Mouse (Mus musculus) heart, postnatal 0 days (tissue): ENCODE measurements around the gene Slc47a2. TPM values are rescaled to one million over a fixed set of nuclear protein-coding genes. Genes with fewer than 3 reads are reported as not detected.
"Not testable (repeated sequence)": the region's sequence is repeated elsewhere in the genome, so short reads cannot be mapped to it uniquely, and the experiment has no call there.

Experiments used
- ATAC-seq: fragments of 200-750 bp; cut with Nextera tagmentation; 2 replicates; pipeline ENCODE4 v1.8.0; 2017; ENCODE audit warnings: low read depth, moderate number of reproducible peaks, moderate library complexity; ENCODE audit not compliant: insufficient read depth
- DNase-seq: peaks from one replicate; pipeline ENCODE4 v3.0.0-alpha.2; 2016; ENCODE audit warnings: low spot score
- H3K27ac ChIP-seq: fragments of 300-500 bp; sonication (generic); 2 replicates; pipeline ENCODE4 v1.5.1; 2014; ENCODE audit warnings: low read depth, mild to moderate bottlenecking
- H3K27me3 ChIP-seq: fragments of 300-500 bp; sonication (generic); 2 replicates; pipeline ENCODE4 v1.6.1; 2014; ENCODE audit warnings: low read length, mixed read lengths; ENCODE audit not compliant: control insufficient read depth, insufficient read depth
- H3K36me3 ChIP-seq: fragments of 300-500 bp; sonication (generic); replicated peaks from 2 replicates; pipeline ENCODE4 v1.6.1; 2014; ENCODE audit warnings: low read length, mixed read lengths; ENCODE audit not compliant: control insufficient read depth, insufficient read depth
- H3K4me1 ChIP-seq: fragments of 300-500 bp; sonication (generic); 2 replicates; pipeline ENCODE4 v1.6.1; 2014; ENCODE audit warnings: antibody characterized with exemption; ENCODE audit not compliant: control insufficient read depth, insufficient read depth
- H3K4me2 ChIP-seq: fragments of 300-500 bp; sonication (generic); 2 replicates; pipeline ENCODE4 v1.6.1; 2014; ENCODE audit warnings: low read depth, mild to moderate bottlenecking, low read length, moderate library complexity
- H3K4me3 ChIP-seq: fragments of 300-500 bp; sonication (generic); 2 replicates; pipeline ENCODE4 v1.5.1; 2014; ENCODE audit warnings: low read depth, low read length
- H3K9ac ChIP-seq: fragments of 300-500 bp; sonication (generic); replicated peaks from 2 replicates; pipeline ENCODE4 v1.6.1; 2014; ENCODE audit warnings: low read depth, low read length, mixed read lengths
- H3K9me3 ChIP-seq: fragments of 300-500 bp; sonication (generic); replicated peaks from 2 replicates; pipeline ENCODE4 v1.6.1; 2016; ENCODE audit warnings: low read length; ENCODE audit not compliant: control insufficient read depth
- CTCF ChIP-seq: IDR thresholded peaks from 2 replicates; pipeline ENCODE4 v1.5.1; 2016; ENCODE audit warnings: antibody characterized with exemption, control low read depth, low read depth
- EP300 ChIP-seq: IDR thresholded peaks from 2 replicates; pipeline ENCODE4 v1.6.1; 2016; ENCODE audit warnings: antibody characterized with exemption, low read depth
- WGBS: fragments of 180-500 bp; shearing (Covaris S2); extraction: QIAGEN DNeasy Blood & Tissue Kit; methylation state at CpG from one replicate; pipeline ENCODE4 v1.1.7; 2014; 5-methylcytosine and 5-hydroxymethylcytosine counted together
- polyA plus RNA-seq: library from polyadenylated mRNA; unstranded; fragments of >200 nt; fragmentation: Nextera tagmentation; extraction: Ambion mirVana; gene quantifications from 2 replicates; pipeline ENCODE4 v1.2.1, GENCODE M21; 2015
- total RNA-seq: library from RNA; depleted of rRNA; stranded (reverse); fragments of >200 nt; gene quantifications from 2 replicates; pipeline ENCODE4 v1.2.3, GENCODE M21; 2014; ENCODE audit warnings: low replicate concordance

Gene Slc47a2
- total and polyA plus RNA-seq, 2 experiments from 2014 or later = 0.14 TPM; not detected in 1

DNA sequence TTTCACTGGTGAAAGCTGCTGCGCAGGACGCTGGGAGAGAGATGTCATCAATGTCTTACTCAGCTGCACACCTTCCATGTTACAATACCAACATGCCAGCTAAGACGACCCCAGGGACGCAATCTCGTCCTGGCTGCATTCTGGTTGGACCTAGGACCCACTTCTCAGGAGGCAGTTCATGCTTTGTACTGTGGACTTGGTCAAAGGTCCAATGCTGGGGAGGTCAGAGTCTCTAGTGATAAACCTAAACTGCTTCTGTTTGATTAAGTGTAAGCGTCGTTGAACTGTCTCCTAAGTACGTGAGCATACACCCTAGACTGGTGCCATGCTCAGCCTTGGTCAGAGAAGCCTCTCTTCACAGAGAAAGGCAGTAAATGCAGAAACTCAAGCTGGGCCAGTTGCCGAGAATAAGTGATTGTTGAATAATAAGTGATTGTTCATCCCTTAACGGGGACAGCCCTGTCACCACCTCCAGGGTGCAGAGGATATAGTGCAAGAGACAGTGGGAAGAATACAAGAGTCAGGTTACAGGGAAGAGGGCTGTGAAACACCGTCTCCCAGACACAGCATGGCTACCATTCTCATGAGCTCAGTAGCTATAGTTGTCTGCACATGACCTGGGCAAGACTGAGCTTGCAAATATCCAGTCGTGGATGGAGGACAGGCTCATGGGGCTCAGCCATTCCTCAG, 23.3 kb downstream of the Slc47a2 start:
- Histone ChIP-seq H3K27me3 (no peaks in the 10 kb centered on the region), H3K4me2 (peak overlapping the region; percentile 13), H3K4me3 (no peak overlapping the region), H3K9me3 (no peaks in the 10 kb centered on the region), H3K9ac (no peak overlapping the region), H3K27ac (peak overlapping the region; percentile 63), H3K4me1 (0 out of 2 replicates have a peak, but pooled peaks cover 11% of the 10 kb centered on the region), H3K36me3 (no peaks in the 10 kb centered on the region)
- WGBS = 28% methylated on average over 12 of the region's 12 CpGs
- DNase-seq (peak; percentile 71), ATAC-seq (peak; percentile 96)
- TF ChIP-seq CTCF = no peak
- TF ChIP-seq EP300 = peak; percentile 52; the same call in 1 of the 2 replicates

DNA sequence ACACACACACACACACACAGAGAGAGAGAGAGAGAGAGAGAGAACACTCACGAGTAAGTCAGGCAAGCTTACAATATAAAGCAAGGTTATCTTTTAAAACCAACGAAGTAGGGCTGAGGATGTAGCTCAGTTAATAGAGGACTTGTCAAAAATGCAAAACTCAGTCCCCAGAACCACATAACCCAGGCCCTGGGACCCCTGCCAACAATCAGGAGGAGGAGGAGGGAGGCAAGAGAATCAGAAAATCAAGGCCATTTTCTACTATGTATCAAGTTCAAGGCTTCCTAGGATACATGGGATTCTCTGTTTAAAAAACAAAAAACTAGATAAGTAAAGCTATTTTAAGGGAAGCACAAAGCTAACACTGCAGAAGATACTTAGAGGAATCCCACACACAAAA, 25.8 kb downstream of the Slc47a2 start:
- ATAC-seq (no peak), DNase-seq (no peak)
- no peak for TF ChIP-seq EP300
- no peak for TF ChIP-seq CTCF
- H3K27me3 ChIP-seq = no peaks in the 10 kb centered on the region
- H3K4me2 ChIP-seq = no peak overlapping the region
- 0 out of 2 replicates have a peak, but pooled peaks cover 11% of the 10 kb centered on the region for H3K4me1 ChIP-seq
- 33% methylated on average over 2 of the region's 2 CpGs for WGBS
- no peaks in the 10 kb centered on the region for H3K36me3 ChIP-seq
- H3K27ac ChIP-seq = no peak overlapping the region
- no peaks in the 10 kb centered on the region for H3K9me3 ChIP-seq
- no peak overlapping the region for H3K4me3 ChIP-seq
- H3K9ac ChIP-seq = no peak overlapping the region

DNA sequence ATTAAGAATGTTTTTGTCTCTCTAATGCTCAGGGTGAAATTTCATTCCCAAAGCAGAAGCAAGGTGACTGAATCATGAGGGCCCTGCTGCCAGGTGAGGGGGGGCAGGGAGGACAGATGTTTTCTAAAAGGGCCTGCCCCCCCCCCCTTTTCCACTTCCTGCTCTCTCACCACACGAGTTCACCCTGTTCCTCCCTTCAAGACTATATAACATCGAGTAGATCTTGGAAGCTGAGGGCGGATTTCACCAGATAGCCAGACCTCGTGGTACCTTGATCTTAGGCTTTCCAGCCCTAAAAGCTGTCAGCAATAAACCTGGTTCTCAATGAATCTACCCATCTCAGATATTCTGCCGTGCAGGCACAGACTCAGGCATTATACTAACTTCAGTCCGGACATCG, 32.3 kb downstream of the Slc47a2 start:
- Histone ChIP-seq H3K4me2 (no peak overlapping the region), H3K36me3 (no peaks in the 10 kb centered on the region), H3K9me3 (no peaks in the 10 kb centered on the region), H3K27ac (no peak overlapping the region), H3K4me3 (no peak overlapping the region), H3K4me1 (no peaks in the 10 kb centered on the region; the same call in 1 of the 2 replicates), H3K27me3 (no peaks in the 10 kb centered on the region), H3K9ac (no peak overlapping the region)
- TF ChIP-seq CTCF = no peak
- TF ChIP-seq EP300 = no peak
- ATAC-seq (no peak), DNase-seq (no peak)
- 62% methylated on average over 7 of the region's 7 CpGs for WGBS

DNA sequence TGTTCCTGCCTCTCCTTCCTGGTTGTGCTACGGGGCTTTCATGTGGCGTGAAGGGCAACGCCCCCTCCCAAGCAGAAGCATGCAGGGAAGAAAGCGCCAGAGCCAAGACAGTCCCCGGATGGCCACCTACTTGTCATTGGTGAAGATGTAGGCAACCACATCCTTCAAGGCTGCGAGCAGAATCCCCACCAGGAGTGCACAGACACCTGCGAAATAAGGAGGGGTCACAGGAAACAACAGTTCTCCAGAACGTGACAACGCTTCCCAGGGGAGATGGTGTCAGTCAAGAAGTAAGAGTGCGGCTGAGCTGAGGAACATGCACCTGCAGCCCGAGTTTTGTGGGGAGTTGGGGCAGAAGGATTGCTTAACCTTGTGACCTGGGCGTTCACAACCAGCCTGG, 32.8 kb downstream of the Slc47a2 start:
- WGBS = 67% methylated on average over 12 of the region's 12 CpGs
- no peaks in the 10 kb centered on the region for H3K36me3 ChIP-seq
- DNase-seq (no peak), ATAC-seq (no peak)
- H3K4me3 ChIP-seq = no peak overlapping the region
- no peak overlapping the region for H3K9ac ChIP-seq
- H3K27me3 ChIP-seq = no peaks in the 10 kb centered on the region
- H3K4me1 ChIP-seq = no peaks in the 10 kb centered on the region; the same call in 1 of the 2 replicates
- H3K4me2 ChIP-seq = no peak overlapping the region
- TF ChIP-seq CTCF = no peak
- TF ChIP-seq EP300 = no peak
- no peak overlapping the region for H3K27ac ChIP-seq
- H3K9me3 ChIP-seq = no peaks in the 10 kb centered on the region

DNA sequence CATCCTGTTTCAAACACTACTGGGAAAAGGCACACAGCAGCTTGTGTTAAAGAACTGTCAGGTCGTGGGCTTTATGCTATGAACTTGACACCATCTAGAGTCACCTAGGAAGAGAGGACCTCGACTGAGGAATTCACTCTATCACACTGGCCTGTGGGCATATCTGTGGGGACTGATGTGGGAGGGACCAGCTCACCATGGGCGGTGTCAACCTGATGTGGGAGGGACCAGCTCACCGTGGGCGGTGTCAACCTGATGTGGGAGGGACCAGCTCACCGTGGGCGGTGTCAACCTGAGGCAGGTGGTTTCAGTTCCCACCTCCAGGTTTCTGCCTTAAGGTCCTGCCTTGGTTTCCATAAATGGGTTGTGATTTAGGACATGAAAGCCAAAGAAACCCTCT, 34.9 kb downstream of the Slc47a2 start:
- no peak for ATAC-seq
- Histone ChIP-seq H3K9ac (no peak overlapping the region), H3K4me1 (no peaks in the 10 kb centered on the region; the same call in 1 of the 2 replicates), H3K27me3 (no peaks in the 10 kb centered on the region), H3K27ac (no peak overlapping the region), H3K9me3 (no peaks in the 10 kb centered on the region), H3K36me3 (no peaks in the 10 kb centered on the region), H3K4me2 (no peak overlapping the region), H3K4me3 (no peak overlapping the region)
- no peak for TF ChIP-seq CTCF
- TF ChIP-seq EP300 = no peak
- WGBS = 36% methylated on average over 7 of the region's 7 CpGs
- no peak for DNase-seq

DNA sequence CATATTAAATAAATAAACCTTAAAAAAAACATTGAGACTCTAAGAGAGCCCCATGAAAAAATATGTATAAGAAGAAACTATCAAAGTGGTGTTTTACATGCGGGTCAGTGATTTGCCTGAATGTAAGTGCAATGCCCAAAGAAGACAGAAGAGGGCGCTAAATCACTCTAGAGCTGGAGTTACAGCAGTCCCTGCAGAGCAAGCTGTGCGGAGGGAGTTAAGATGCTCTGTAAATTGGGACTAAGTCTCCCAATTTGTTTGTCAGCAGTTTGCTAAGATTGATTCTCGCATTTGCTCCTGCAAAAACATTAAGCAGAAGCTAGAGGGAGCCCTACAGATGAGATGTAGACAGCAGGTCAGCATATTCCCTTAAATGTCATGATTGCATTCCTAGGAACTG, 37.3 kb downstream of the Slc47a2 start:
- DNase-seq (no peak), ATAC-seq (no peak)
- 81% methylated on average over 4 of the region's 4 CpGs for WGBS

DNA sequence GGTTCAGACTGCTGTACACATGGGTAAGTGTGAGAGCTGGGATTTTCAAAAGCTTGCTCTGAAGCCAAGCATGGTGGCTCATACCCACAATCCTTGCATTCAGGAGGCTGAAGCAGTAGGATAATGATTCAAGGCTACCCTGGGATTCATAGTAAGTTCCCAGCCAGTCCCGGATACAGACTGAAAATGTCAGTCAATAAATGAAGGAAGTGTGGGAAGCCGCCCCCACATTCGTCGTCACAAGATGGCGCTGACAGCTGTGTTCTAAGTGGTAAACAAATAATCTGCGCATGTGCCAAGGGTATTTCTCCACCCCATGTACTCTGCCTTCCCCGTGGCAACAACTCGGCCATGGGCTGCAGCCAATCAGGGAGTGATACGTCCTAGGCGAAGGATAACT, 38.1 kb downstream of the Slc47a2 start:
- not testable (repeated sequence) for H3K9me3 ChIP-seq, H3K36me3 ChIP-seq, DNase-seq, ATAC-seq, H3K9ac ChIP-seq, H3K27me3 ChIP-seq, H3K4me2 ChIP-seq, H3K4me3 ChIP-seq, H3K27ac ChIP-seq
- 93% methylated on average over 6 of the region's 10 CpGs for WGBS
- peaks cover 15% of the 10 kb centered on the region for H3K4me1 ChIP-seq

More for the DNA sequence above, 37.3 kb downstream of the Slc47a2 start:
- H3K36me3 ChIP-seq = no peaks in the 10 kb centered on the region
- peaks cover 9% of the 10 kb centered on the region for H3K4me1 ChIP-seq
- no peak overlapping the region for H3K9ac ChIP-seq
- H3K27ac ChIP-seq = no peak overlapping the region
- no peak overlapping the region for H3K4me2 ChIP-seq
- no peaks in the 10 kb centered on the region for H3K9me3 ChIP-seq
- H3K27me3 ChIP-seq = no peaks in the 10 kb centered on the region
- no peak overlapping the region for H3K4me3 ChIP-seq
- TF ChIP-seq EP300 = no peak
- TF ChIP-seq CTCF = peak; percentile 19; the same call in 1 of the 2 replicates
